Mouse (Mus musculus): ENCODE results near the gene Skap1. TPM values are rescaled to one million over a fixed set of nuclear protein-coding genes. Genes with fewer than 3 reads are reported as not detected.

Skap1 gene
- polyA plus RNA-seq, 1 experiment = 0.48 TPM

DNA sequence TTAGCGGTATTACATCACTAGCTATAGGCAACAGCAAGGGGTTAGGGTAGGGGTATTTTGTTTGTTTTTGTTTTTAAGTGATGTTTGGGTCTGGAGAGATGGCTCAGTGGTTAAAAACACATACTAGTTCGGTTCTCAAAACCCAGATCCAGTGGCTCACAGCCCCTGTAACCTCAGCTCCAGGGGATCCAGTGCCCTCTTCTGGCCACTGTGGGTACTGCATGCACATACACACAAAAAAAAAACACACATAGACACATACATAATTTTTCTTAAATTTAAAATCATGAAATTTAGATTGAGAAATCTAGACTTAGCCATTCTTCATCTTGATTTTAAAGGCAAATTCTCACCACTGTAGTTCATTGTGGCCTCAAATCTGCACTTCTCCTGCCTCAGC is 221.0 kb downstream of the Skap1 start:
- Histone ChIP-seq H3K27me3 (ENCODE audit: control insufficient read depth, insufficient read depth, low read length, poor library complexity, severe bottlenecking) (peaks cover 1% of the 10 kb centered on the region; the same call in 1 of the 2 replicates), H3K4me1 (ENCODE audit: control insufficient read depth, insufficient read depth, low read length) (no peaks in the 10 kb centered on the region), H3K9me3 (replicated peaks; ENCODE audit: control insufficient read depth, insufficient read depth, low read length, poor library complexity, severe bottlenecking) (no peaks in the 10 kb centered on the region), H3K9ac (ENCODE audit: low read depth, poor library complexity, severe bottlenecking) (no peak overlapping the region), H3K36me3 (ENCODE audit: control insufficient read depth, insufficient read depth, low read length, poor library complexity, severe bottlenecking) (no peaks in the 10 kb centered on the region), H3K4me3 (ENCODE audit: low read depth, low read length) (no peak overlapping the region), H3K27ac (ENCODE audit: insufficient read depth, low read length) (no peak overlapping the region)
- TF ChIP-seq CTCF (IDR thresholded peaks at IDR 0.05; ENCODE audit: low read depth, low read length) (peak; percentile 77), POLR2A (IDR thresholded peaks at IDR 0.05; ENCODE audit: insufficient read depth, low read length) (no peak), EP300 (IDR thresholded peaks at IDR 0.05; ENCODE audit: insufficient read depth, low read depth, low read length) (no peak)

DNA sequence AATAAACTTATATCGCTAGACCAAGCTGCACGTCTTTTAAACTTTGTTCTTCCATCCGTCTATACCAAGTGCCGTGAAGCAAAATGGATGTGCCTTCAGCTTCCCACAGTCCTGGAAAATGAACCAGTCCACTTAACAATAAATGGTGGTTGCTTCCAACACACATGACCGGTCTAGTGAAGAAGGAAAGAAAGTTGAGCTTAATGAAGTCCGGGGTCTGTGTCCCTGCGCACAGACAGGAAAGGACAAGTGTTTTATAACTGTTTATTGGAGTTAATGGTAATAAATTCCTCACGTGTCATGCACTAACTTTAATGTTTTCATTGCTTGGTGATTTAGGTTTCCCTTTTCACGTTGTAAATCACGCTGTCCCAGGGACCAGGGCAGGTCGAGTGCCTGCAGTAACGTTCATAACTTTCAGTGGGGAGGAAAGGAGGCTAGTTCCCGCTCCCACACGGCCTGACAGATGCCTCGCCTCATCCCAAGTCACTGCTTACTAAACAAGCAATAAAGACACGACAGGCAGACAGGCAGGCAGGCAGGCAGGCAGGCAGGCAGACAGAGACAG is 222.4 kb downstream of the Skap1 start:
- peaks cover 1% of the 10 kb centered on the region; the same call in 1 of the 2 replicates for H3K27me3 ChIP-seq (ENCODE audit: control insufficient read depth, insufficient read depth, low read length, poor library complexity, severe bottlenecking)
- H3K9ac ChIP-seq (ENCODE audit: low read depth, poor library complexity, severe bottlenecking) = no peak overlapping the region
- no peak overlapping the region for H3K4me3 ChIP-seq (ENCODE audit: low read depth, low read length)
- no peak overlapping the region for H3K27ac ChIP-seq (ENCODE audit: insufficient read depth, low read length)
- no peak for TF ChIP-seq EP300 (IDR thresholded peaks at IDR 0.05; ENCODE audit: insufficient read depth, low read depth, low read length)
- no peak for TF ChIP-seq CTCF (IDR thresholded peaks at IDR 0.05; ENCODE audit: low read depth, low read length)
- no peak for TF ChIP-seq POLR2A (IDR thresholded peaks at IDR 0.05; ENCODE audit: insufficient read depth, low read length)
- no peaks in the 10 kb centered on the region for H3K4me1 ChIP-seq (ENCODE audit: control insufficient read depth, insufficient read depth, low read length)
- H3K9me3 ChIP-seq (replicated peaks; ENCODE audit: control insufficient read depth, insufficient read depth, low read length, poor library complexity, severe bottlenecking) = no peaks in the 10 kb centered on the region
- H3K36me3 ChIP-seq (ENCODE audit: control insufficient read depth, insufficient read depth, low read length, poor library complexity, severe bottlenecking) = no peaks in the 10 kb centered on the region

GRCm38 (mm10) chr11:96692250-96692649 is 227.9 kb downstream of the Skap1 start:
- Histone ChIP-seq H3K36me3 (ENCODE audit: control insufficient read depth, insufficient read depth, low read length, poor library complexity, severe bottlenecking) (no peaks in the 10 kb centered on the region), H3K9me3 (replicated peaks; ENCODE audit: control insufficient read depth, insufficient read depth, low read length, poor library complexity, severe bottlenecking) (no peaks in the 10 kb centered on the region)

DNA sequence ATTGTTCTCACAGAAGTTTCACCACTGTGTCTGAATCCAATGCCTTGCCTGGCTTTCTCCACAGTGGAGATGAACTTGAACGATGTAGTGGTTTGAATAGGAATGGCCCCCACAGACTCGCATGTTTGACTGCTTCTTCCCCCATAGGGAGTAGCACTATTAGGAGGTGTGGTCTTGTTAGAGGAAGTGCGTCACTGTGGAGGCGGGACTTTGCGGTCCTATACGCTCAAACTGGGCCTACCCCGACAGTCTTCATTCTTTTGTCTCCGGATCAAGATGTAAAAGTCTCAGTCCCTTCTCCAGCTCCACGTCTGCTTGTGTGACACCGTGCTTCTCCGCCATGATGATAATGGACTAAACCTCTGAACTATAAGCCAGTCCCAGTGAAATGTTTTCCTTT is 229.0 kb downstream of the Skap1 start:
- Histone ChIP-seq H3K27ac (ENCODE audit: insufficient read depth, low read length) (no peak overlapping the region), H3K9me3 (replicated peaks; ENCODE audit: control insufficient read depth, insufficient read depth, low read length, poor library complexity, severe bottlenecking) (no peaks in the 10 kb centered on the region), H3K36me3 (ENCODE audit: control insufficient read depth, insufficient read depth, low read length, poor library complexity, severe bottlenecking) (no peaks in the 10 kb centered on the region), H3K4me1 (ENCODE audit: control insufficient read depth, insufficient read depth, low read length) (no peaks in the 10 kb centered on the region), H3K9ac (ENCODE audit: low read depth, poor library complexity, severe bottlenecking) (no peak overlapping the region), H3K27me3 (ENCODE audit: control insufficient read depth, insufficient read depth, low read length, poor library complexity, severe bottlenecking) (peaks cover 1% of the 10 kb centered on the region; the same call in 1 of the 2 replicates), H3K4me3 (ENCODE audit: low read depth, low read length) (peak overlapping the region; percentile 20; the same call in 1 of the 2 replicates)
- TF ChIP-seq EP300 (IDR thresholded peaks at IDR 0.05; ENCODE audit: insufficient read depth, low read depth, low read length) = no peak
- no peak for TF ChIP-seq POLR2A (IDR thresholded peaks at IDR 0.05; ENCODE audit: insufficient read depth, low read length)
- TF ChIP-seq CTCF (IDR thresholded peaks at IDR 0.05; ENCODE audit: low read depth, low read length) = no peak

More at GRCm38 (mm10) chr11:96692250-96692649, 227.9 kb downstream of the Skap1 start:
- no peak for TF ChIP-seq EP300 (IDR thresholded peaks at IDR 0.05; ENCODE audit: insufficient read depth, low read depth, low read length)
- TF ChIP-seq POLR2A (IDR thresholded peaks at IDR 0.05; ENCODE audit: insufficient read depth, low read length) = no peak
- TF ChIP-seq CTCF (IDR thresholded peaks at IDR 0.05; ENCODE audit: low read depth, low read length) = no peak
- H3K27ac ChIP-seq (ENCODE audit: insufficient read depth, low read length) = no peak overlapping the region
- H3K4me3 ChIP-seq (ENCODE audit: low read depth, low read length) = no peak overlapping the region
- H3K27me3 ChIP-seq (ENCODE audit: control insufficient read depth, insufficient read depth, low read length, poor library complexity, severe bottlenecking) = peaks cover 1% of the 10 kb centered on the region; the same call in 1 of the 2 replicates
- no peak overlapping the region for H3K9ac ChIP-seq (ENCODE audit: low read depth, poor library complexity, severe bottlenecking)
- H3K4me1 ChIP-seq (ENCODE audit: control insufficient read depth, insufficient read depth, low read length) = no peaks in the 10 kb centered on the region

DNA sequence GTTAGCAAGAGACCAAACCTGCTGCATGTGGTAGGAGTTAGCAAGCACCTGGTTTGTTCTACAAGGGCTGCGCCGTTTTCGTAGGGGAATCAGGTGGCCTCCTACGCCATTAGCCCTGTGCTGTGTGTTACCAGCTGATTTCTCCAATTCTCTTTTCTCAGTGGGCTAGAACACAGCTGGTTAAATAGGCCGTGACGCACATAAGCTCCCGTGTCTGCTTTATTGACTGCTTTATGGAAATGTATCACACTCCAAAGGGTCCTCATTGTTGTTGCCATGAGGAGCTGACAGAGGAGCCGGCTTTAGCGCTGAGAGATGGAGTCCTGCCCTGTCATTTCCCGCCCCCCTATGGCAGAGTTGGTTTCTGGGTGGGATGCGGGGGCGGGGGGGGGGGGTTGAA is 230.4 kb downstream of the Skap1 start:
- TF ChIP-seq EP300 (IDR thresholded peaks at IDR 0.05; ENCODE audit: insufficient read depth, low read depth, low read length) (no peak), CTCF (IDR thresholded peaks at IDR 0.05; ENCODE audit: low read depth, low read length) (no peak), POLR2A (IDR thresholded peaks at IDR 0.05; ENCODE audit: insufficient read depth, low read length) (no peak)
- Histone ChIP-seq H3K9me3 (replicated peaks; ENCODE audit: control insufficient read depth, insufficient read depth, low read length, poor library complexity, severe bottlenecking) (no peaks in the 10 kb centered on the region), H3K36me3 (ENCODE audit: control insufficient read depth, insufficient read depth, low read length, poor library complexity, severe bottlenecking) (no peaks in the 10 kb centered on the region), H3K27ac (ENCODE audit: insufficient read depth, low read length) (no peak overlapping the region), H3K4me1 (ENCODE audit: control insufficient read depth, insufficient read depth, low read length) (no peaks in the 10 kb centered on the region), H3K27me3 (ENCODE audit: control insufficient read depth, insufficient read depth, low read length, poor library complexity, severe bottlenecking) (no peaks in the 10 kb centered on the region), H3K9ac (ENCODE audit: low read depth, poor library complexity, severe bottlenecking) (no peak overlapping the region), H3K4me3 (ENCODE audit: low read depth, low read length) (no peak overlapping the region)

GRCm38 (mm10) chr11:96696168-96696727 is 231.9 kb downstream of the Skap1 start:
- Histone ChIP-seq H3K36me3 (ENCODE audit: control insufficient read depth, insufficient read depth, low read length, poor library complexity, severe bottlenecking) (no peaks in the 10 kb centered on the region), H3K27ac (ENCODE audit: insufficient read depth, low read length) (peak overlapping the region; percentile 39; the same call in 1 of the 2 replicates), H3K4me3 (ENCODE audit: low read depth, low read length) (no peak overlapping the region), H3K27me3 (ENCODE audit: control insufficient read depth, insufficient read depth, low read length, poor library complexity, severe bottlenecking) (no peaks in the 10 kb centered on the region), H3K9ac (ENCODE audit: low read depth, poor library complexity, severe bottlenecking) (peak overlapping the region; percentile 53), H3K4me1 (ENCODE audit: control insufficient read depth, insufficient read depth, low read length) (no peaks in the 10 kb centered on the region), H3K9me3 (replicated peaks; ENCODE audit: control insufficient read depth, insufficient read depth, low read length, poor library complexity, severe bottlenecking) (no peaks in the 10 kb centered on the region)
- TF ChIP-seq POLR2A (IDR thresholded peaks at IDR 0.05; ENCODE audit: insufficient read depth, low read length) (no peak), CTCF (IDR thresholded peaks at IDR 0.05; ENCODE audit: low read depth, low read length) (no peak), EP300 (IDR thresholded peaks at IDR 0.05; ENCODE audit: insufficient read depth, low read depth, low read length) (no peak)

Data from ES-Bruce4 (cell line).